Mouse (Mus musculus) activated CD4-positive, CD25-positive, alpha-beta regulatory T cell, adult 9 weeks (primary cell): ENCODE measurements around the gene Gm4788. TPM values are rescaled to one million over a fixed set of nuclear protein-coding genes. Genes with fewer than 3 reads are reported as not detected.

Experiments used
- polyA plus RNA-seq: library from polyadenylated mRNA; unstranded; fragments of 100-300 nt; shearing (Covaris generic); gene quantifications from one replicate; pipeline ENCODE4 v1.2.1, GENCODE M21; 2017

The Gm4788 gene
- not detected for polyA plus RNA-seq

DNA sequence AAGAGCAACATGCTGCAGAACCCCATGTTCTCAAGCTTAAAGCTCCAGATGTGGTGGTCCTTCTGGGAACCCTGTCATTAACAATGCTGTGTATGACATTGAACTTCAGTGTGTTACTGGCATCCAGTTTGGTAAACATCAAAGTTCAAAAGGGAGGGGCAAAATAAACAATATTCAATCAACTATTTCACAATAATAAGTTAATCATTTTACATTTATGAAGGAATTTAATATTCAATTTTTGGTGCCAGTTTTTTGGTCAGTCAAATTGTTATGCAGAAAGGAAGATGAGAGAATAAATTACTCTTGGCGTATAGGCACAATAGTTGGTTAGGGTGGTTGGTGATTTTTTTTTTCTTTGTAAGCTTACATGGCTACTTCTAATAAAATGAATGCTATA, at the start of gene Gm4788:
Gene Gm4788 (minus strand): TSS at position 101 of the 400 bp plus-strand sequence.

Other genes starting within 250 kb of the Gm4788 start
- gene Cfhr1, start 221.0 kb downstream of the Gm4788 start, polyA plus RNA-seq = not detected
- gene Cfhr2, start 77.5 kb upstream of the Gm4788 start, polyA plus RNA-seq = not detected